Mouse (Mus musculus) Muller cell, postnatal 12 days (primary cell): ENCODE data around the gene Skint5.
"Not testable (repeated sequence)": the region's sequence is repeated elsewhere in the genome, so short reads cannot be mapped to it uniquely, and the experiment has no call there.

Source experiments
- DNase-seq: peaks from one replicate; pipeline ENCODE4 v3.0.0-alpha.2; 2015; ENCODE audit errors: inconsistent ontology term

Gene Skint5

DNA sequence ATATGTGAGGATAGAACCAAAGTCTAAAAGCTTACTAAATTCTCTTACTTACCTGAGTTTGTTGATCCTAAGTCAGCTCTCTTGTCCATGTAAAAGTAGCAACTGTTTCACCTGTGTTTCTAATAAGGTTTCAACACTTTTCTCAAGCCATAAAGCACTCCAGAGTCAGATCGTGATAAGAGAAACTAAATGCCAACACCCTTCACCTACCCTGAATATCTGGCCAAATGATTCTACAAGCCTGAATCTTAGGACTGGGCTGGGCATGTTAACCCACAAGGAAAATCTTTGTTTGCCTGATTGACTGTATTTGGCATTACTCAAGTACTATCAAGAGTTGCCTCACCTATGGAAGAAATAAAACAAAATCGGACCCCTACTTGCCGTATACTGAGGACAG lies at the start of gene Skint5:
Gene Skint5 (minus strand): TSS at position 101 of the 400 bp plus-strand sequence.
- no peak for DNase-seq

DNA sequence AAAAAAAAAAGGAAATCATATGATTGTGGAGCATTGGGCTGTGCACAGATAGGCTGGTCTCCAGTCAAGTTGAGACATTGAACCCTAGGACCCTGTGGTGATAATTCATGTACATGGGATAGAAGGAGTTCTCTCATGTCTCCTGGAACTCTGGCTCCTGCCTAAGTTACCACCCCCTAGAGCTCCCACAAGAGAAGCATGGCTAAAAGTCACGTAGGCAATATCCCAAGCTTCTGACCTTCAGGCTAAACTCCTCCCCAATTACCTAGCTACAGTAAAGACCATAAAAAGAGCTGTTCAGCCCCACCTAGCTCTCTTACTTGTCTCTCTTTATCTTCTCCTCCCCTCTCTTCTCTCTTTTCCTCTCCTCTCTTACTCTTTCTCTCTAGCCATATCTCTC lies 42.0 kb downstream of the Skint5 start:
- DNase-seq, result no peak

DNA sequence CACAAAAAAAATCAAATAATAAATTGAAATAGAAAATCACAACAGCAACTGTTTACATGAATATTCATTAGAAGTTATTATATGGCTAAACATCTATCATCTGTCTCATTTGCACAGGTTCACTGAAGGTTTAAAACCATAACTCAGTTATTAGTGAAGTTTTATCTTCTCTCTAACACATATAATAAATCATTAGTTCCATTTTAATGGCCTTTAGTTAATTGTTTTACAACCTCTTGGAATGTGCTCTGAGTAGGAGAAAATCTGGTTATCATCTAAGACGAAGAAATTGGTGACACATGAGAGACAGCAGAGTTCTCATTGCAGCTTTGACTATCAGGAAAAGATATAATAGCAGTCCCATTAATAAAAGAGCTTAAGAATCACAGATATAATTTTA lies 235.1 kb downstream of the Skint5 start:
- no peak for DNase-seq

DNA sequence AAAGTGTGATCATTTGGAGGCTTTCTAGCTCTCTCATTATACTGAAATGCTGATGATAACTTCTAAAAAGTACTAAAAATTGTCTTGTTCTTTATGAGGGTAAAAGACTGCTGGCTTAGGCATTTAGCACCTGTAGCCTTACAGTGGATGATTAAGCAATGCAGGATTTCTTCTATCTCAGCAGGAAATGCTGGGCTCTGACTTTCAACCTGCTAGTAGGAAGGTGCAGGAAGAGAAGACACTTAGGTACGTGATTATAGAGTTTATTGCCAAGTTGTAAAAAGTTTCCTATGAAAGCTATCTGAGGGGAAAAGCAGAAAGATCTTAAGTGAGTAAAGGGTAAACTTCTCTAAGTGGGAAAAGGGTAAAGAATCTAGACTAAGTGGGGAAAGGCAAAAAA lies 235.6 kb downstream of the Skint5 start:
- DNase-seq, result no peak

DNA sequence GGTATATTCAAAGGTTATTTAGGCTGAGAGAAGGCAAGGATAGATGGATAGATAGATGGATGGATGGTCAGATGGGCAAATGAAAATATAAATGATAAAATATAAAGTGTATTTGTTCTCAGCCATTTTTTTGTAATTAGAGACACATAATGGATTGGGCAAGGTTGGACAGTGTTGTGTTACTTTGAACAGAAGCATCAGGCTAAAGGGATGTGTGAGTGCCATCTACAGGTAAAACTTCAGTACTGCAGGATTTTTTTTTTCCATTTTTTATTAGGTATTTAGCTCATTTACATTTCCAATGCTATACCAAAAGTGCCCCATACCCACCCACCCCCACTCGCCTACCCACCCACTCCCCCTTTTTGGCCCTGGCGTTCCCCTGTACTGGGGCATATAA lies 551.1 kb downstream of the Skint5 start:
- DNase-seq, result not testable (repeated sequence)
